Mouse (Mus musculus): Measurements from ENCODE around the gene Gm20721.
A peak's percentile ranks its signal among the peaks of the same experiment; 100 is the strongest.
"Not testable (repeated sequence)": the region's sequence is repeated elsewhere in the genome, so short reads cannot be mapped to it uniquely, and the experiment has no call there.

Gene Gm20721

DNA sequence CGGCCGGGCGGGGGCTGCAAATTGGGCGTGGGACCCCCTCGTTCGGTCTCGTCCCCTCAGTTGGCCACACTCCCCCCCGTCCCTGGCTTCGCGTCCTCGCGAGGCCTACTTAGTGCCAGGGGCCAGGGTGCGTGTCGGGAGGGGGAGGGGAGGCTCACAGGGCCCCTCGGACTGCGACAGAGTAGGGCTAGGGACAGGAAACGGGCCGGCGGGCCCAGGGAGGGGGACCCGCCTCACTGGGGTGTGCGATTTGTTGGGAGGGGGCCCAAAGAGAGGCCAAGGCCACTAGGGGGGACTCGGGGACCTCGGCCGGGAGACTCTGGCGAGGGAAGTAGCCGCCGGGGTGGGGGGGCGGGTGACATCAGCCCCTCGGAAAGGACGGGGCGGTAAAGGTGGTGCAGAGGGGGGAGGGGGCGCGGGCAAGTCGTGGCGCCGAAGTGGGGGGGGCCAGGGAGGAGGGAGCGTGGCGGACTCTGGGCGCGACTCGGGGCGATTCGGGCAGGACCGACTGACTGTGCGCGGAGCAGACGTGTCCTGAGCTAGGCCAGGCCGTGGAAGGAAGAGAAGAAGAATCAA is 15.8 kb downstream of the Gm20721 start:
- DNase-seq (ENCODE audit: extremely low spot score, low spot score): no peak

DNA sequence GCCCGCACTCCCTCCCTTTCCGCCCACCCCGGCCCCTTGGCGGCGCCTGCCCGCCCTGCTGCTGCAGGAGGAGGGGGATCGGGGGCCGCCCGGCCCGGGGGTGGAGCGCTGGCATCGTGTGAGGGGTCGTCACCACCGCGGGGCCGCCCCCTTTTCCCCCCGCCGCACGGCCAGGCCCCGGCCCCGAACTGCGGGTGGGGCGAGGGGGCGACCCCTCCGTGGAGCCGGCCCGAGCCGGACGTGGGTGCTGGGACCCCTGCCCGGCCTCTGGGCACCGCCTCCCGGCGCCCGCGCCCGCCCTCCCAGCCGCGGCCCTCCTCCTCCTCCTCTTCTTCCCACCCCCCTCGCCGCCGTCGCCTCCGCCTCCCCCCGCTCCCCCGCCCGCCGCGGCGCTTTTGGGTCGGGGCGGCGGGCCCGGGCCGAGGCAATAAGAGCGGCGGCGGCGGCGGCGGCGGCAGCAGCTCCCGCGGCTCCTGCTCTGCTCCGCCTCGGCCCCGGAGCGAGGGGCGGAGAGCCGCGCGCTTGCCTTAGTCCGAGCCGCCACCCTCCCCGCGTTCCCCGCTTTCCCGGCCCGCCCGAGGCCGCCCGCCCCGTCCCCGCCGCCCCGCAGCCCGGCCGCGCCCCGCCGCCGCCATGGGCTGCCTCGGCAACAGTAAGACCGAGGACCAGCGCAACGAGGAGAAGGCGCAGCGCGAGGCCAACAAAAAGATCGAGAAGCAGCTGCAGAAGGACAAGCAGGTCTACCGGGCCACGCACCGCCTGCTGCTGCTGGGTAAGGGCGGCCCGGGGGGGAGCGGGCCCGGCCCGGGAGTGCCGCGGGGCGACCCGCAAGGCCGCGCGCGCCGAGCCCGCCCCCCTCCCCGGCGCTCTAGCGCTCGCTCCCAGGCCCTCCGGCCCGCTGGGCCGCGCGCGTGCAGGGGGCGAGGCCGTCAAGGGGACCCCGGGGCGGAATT is 16.6 kb downstream of the Gm20721 start:
- peak; percentile 88 for DNase-seq (ENCODE audit: extremely low spot score, low spot score)

DNA sequence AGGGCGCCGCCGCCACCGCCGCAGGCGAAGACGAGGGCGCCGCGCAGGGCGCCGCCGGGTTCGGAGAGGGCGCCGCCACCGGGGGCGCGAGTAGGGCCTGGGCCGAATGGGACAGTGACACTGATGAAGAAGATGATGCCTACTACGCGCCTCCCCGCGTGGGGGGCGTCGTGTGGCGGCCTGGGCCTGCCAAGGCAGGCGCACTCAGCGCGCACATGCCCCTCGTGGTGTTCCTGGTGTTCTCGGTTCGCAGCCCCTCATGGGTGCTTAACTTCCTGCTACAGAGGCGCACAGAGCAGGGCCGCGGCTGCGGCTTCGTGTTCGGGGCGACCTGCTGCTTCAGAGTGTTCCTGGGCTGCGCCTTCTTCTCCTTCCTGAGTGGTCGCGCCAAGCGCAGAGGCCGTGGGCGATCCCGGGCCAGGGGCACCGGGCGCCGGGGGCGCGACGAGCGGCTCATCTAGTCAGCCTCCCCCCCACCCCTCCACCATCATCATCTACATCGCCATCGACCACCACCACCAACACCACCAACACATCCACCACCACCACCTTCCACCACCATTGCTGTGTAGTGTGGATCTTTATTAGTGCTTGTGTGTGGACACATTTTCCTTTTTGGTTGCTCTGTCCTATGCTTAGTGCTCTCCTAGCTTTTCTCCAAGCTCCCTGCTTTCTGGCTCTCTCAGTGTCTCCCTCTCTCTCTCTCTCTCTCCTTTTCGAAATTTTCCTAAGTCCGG is 17.4 kb downstream of the Gm20721 start:
- DNase-seq (ENCODE audit: extremely low spot score, low spot score): peak; percentile 45

DNA sequence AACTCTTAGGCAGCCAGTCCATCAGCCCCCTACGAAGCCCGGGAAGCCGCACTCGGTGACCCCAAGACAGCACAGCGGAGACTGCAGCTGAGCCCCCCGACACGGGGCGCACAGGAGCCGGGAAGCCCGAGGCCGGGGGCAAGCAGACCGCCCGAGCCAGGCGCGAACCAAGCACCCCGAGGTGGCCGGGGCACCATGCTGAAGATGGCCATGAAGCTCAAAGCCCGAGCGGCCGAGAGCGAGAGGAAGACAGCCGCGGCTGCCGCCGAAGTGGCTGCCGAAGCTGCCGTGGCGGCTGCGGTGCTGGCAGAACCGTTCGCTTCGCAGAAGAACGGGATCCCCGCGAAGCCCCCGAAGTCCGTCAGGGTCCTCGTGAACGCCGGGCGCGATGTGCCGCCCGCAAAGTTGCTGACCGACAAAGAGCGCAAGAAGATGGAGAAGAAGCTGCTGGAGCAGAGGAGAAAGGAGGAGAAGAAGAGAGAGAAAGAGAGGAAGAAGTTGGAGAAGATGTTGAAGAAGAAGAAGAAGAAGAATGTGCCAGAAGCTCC is 18.1 kb downstream of the Gm20721 start:
- peak; percentile 42 for DNase-seq (ENCODE audit: extremely low spot score, low spot score)

DNA sequence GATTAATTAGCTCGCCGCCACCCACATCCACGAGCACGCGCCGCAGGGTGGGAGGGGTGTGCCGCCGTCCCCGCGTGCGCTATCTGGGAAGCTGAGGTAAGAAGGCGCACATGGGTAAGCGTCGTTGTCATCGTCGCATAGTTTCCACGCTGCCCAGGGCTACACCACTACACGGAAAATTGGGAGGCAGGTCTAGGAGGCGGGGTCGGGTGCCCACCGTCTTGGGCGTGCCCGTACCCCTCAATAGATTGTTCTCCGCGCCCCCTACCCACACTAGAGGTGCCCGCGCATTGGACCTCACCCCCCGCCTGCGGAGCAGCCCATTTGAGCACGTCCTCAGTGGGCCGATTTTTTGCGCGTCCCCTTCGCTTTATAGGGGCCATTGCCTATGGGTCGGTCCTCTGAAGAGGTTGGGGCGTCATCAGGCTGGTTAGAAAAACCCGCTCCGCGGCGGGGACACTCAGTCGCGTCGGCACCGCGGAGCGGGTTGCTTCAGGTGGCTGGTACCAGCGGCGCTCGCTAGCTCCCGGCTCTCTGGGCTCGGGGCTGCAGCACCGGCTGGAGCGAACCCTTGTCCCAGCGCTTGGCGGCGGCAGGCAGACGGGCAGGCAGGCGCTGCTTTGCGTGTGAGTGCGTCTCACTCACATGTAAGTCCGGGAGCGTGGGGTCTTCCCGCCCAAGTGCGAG is 19.1 kb downstream of the Gm20721 start:
- peak; percentile 71 for DNase-seq (ENCODE audit: extremely low spot score, low spot score)

DNA sequence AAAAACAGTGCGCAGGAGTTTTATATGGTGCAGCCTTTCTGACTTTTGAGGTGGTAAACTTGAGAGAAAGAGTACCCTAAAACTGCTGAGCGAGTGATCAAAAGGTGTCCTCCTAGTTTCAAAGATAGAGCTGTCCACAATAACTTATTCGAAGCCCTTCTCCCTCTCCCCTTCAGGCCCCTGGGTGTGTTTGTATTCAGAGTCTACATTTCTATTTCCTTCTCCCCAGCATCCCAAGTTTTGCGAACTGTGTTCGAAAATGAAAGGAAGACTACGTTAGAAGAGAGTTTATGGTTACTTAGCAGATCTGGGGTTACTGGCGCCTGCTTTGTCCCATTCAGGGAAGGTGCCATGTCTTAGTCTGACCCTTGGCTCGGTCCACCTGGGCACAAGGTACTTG is 20.0 kb downstream of the Gm20721 start:
- no peak for DNase-seq (ENCODE audit: extremely low spot score, low spot score)

DNA sequence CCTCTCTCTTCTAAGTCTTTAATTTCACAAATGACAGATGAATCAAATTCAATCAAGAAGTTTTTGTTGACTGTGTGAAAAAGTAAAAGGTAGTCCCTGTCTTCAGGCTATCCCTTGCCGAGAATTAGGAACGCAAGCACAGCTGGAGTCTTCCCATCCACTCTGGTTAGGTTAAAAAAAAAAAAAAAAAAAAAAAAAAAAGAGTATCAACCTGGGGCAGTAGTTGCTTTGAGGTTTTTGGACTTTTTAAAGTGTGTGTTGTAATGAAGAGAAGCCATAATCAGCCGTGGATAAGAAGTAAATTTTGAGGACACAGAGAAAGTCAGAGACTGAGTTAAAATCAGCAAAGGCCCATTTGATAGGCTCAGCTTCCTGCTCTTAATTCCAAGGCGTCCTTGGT is 20.5 kb downstream of the Gm20721 start:
- DNase-seq (ENCODE audit: extremely low spot score, low spot score): no peak

DNA sequence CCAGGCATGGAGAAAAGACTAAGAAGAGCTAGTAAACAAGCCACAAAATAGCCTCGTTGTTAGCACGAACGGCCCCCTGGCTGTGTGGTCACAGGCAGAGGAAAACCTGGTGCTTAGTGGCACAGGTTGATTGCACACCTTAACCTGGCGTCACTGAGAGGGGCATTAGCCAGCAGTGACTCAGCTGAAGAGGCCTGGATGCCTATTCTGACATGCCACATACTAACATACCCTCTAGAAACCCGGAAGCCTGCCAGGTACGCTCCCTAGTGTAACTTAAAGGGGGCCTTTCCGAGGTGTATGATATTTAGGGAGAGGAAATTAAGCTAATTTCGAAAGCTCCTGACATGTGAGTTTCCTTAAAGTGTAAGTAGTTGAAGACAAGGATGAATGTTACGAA is 29.9 kb downstream of the Gm20721 start:
- no peak for DNase-seq (ENCODE audit: extremely low spot score, low spot score)

DNA sequence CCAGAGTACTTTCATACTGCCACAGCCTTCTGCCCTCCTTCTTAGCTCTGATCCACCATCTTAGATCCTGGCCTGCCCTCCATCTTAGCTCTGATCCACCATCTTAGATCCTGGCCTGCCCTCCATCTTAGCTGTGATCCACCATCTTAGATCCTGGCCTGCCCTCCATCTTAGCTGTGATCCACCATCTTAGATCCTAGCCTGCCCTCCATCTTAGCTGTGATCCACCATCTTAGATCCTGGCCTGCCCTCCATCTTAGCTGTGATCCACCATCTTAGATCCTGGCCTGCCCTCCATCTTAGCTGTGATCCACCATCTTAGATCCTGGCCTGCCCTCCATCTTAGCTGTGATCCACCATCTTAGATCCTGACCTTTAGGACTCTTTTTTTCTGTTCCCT is 31.1 kb downstream of the Gm20721 start:
- not testable (repeated sequence) for DNase-seq (ENCODE audit: extremely low spot score, low spot score)

DNA sequence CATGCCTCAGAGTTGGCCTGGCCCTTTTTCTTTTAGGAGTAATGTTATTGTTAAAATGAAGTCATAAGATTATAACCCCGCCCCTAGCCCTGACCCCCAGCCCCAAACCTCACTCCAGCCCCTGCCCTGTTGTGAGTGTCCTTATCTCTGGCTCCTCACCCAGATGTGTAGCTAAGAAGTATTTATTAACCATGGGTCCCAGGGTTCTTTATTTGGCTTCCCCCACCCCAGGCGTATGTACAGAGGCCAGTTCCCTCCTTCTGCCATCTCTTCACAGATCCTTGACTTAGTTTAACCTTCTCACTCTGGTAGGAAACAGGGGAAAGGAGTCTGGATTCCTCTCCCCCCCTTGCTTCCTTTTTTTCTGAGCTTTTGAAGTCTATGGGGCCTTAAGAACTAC is 33.9 kb downstream of the Gm20721 start:
- DNase-seq (ENCODE audit: extremely low spot score, low spot score): no peak

DNA sequence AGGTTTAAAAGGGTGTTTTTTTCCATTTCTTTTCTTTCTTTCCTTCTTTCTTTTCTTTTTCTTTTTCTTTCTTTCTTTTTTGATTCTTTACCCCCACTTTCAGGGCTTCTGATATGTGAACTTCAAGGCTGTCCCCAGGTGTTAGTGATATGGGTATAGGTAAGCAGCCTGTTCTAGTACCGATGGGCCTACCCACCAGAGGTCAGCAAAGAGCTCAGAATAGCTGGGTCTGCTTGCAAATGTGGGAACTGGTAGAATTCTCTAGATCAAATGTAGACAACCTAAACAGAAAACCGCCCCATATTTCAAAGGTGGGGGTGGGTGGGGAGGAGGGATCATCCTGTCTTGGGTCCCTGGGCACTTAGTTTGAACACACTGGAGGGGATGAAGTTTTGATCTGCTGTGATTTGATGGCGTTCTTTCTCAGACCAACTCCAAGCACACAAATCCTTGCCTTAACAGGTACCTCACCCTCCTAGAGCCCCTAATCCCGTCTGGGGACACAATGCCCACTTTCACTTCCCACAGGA is 34.3 kb downstream of the Gm20721 start:
- peak; percentile 75 for DNase-seq (ENCODE audit: extremely low spot score, low spot score)

DNA sequence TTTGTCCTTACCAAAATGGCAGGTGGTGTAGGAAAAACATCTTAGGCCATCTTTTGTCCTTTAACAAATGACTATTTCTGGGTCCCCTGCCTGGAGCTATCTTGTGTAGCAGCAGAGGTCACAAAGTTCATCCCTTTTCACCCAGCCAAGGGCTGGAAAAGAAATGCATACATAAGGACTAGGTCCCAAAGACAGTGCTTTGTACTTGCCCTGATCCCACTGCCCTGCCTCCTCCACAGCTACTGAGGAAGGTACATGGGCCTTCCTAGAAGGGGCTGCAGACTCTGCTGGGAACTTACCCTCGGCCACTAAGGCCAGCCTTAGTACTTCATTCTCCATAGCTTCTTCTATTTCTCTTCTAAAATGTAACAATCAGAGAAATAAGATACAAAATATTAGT is 34.9 kb downstream of the Gm20721 start:
- no peak for DNase-seq (ENCODE audit: extremely low spot score, low spot score)

DNA sequence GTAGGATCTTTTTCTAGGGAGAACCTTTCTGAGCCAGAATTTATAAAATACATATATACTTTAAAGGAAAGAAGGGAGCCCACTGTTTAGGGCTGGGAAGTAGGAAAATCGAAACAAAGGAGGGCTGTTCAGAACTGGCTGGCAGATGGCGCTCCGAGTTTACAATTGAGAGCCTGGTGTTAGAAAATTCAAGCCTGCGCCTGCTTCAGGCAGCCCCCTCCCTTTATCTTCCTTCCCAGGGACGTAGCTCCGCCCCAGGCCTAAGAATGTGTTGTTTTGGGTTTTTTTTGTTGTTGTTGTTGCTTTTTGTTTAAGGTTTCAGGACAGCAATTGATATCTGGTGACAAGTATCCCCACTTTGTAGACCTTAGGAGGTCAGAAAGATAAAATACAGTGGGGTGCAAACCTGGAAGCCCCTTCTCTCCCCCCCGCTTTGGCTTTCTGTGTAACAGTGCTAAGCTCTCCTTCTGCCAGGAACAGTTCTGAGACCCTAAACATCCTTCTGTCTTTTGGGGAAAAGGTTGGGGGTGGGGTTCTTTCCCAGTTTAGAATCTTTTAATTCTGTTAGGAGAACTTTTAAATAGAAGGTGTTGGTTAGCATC is 35.5 kb downstream of the Gm20721 start:
- DNase-seq (ENCODE audit: extremely low spot score, low spot score): peak; percentile 64

DNA sequence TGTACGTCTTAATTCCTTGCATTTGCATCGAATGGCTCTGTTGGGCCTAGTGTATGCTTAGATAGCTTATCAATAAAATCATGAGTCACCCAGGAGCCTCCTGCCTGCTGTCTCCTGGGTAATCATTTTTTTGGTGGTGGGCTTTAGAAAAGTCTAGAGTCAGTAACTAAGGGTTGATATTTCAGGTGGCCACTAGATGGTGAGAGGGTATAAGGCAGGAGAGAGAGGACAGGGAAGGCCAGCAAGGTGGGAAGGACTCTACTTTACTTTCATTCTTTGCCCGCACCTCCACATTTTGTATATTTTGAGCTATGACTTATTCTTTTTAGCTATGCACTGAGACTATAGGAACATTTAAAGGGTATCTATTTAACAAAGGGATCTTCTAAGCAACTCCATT is 38.6 kb downstream of the Gm20721 start:
- no peak for DNase-seq (ENCODE audit: extremely low spot score, low spot score)

DNA sequence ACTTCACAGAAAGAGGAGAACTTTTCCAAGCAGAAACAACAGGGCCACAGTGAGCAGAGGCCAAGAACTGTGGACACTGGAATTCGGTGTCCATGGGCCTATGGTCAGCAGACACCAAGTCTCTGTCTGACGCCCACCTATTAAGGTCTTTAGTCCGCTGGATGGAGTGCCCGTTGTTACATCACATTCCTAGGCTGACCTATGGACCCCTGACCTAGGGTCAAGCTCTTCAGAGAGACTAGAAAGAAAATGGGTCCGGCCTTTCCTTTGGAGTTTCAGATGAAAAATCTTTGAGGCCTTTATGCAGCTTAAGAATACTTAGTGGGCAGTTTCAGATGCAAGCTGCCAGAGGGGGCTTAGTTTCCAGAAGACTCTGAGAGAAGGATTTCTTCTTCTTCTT is 40.9 kb downstream of the Gm20721 start:
- DNase-seq (ENCODE audit: extremely low spot score, low spot score): peak; percentile 45

DNA sequence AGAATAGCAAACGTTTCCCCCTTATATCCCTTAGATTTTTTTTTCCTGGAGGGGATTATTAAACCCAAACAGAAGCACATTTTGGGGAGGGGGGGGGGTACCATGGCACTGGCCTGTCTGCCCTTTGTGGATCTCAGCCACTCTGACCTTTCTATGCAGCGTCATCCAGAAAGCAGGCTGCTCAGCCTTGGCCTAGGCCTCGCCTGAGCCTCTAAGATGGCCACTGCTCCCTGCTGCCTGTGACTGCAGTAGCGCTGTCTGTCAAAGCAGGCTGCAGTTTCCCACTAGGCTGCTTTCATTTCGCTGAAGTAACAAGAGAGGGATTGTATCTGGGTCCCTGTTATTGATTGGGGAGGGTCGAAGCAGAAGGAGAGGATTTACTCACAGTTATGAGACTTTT is 44.0 kb downstream of the Gm20721 start:
- no peak for DNase-seq (ENCODE audit: extremely low spot score, low spot score)

DNA sequence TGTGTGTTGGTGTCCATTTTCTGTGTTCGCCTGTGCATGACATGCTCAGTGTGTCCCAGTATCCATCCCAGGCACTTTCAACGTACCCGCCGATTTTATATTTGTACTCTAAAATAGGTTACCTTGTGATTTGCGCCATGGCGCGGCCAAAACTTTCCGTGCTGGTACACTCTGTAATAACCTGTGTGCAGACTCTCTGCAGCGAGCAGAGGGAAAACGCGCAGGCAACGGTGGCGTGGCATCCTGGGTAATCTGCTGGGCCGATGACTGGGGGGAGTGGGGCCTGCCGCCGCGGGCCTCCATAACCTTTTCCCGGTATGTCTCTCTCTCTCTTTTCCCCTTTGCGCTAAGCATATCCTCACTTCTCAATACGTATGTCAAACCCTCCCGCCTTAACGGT is 45.8 kb downstream of the Gm20721 start:
- DNase-seq (ENCODE audit: extremely low spot score, low spot score): no peak

DNA sequence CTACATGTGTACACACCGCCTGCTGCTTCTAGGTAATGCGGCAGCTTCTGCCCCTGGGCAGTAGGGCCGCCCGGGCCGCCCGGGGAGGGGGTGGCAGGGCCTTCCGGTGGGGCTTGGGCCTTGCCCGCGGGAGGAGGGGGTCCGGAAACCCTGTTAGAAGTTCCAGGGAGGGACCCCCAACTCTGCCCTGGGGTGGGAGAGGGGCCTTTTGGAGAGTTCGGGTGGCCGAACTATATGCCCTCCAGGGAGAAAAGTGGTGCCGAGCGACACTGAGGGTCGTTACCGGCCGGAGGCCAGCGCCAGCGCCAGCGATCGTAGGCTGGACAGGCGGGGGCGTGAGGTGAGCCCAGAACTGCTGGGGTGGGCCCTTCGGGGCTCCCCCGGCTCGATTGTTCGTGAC is 46.3 kb downstream of the Gm20721 start:
- peak; percentile 35 for DNase-seq (ENCODE audit: extremely low spot score, low spot score)

DNA sequence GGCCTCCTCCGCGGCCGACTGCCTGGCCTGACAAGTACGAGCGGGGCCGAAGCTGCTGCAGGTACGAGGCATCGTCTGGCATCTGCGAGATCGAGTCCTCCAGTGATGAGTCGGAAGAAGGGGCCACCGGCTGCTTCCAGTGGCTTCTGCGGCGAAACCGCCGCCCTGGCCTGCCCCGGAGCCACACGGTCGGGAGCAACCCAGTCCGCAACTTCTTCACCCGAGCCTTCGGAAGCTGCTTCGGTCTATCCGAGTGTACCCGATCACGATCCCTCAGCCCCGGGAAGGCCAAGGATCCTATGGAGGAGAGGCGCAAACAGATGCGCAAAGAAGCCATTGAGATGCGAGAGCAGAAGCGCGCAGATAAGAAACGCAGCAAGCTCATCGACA is 46.7 kb downstream of the Gm20721 start:
- peak; percentile 40 for DNase-seq (ENCODE audit: extremely low spot score, low spot score)

DNA sequence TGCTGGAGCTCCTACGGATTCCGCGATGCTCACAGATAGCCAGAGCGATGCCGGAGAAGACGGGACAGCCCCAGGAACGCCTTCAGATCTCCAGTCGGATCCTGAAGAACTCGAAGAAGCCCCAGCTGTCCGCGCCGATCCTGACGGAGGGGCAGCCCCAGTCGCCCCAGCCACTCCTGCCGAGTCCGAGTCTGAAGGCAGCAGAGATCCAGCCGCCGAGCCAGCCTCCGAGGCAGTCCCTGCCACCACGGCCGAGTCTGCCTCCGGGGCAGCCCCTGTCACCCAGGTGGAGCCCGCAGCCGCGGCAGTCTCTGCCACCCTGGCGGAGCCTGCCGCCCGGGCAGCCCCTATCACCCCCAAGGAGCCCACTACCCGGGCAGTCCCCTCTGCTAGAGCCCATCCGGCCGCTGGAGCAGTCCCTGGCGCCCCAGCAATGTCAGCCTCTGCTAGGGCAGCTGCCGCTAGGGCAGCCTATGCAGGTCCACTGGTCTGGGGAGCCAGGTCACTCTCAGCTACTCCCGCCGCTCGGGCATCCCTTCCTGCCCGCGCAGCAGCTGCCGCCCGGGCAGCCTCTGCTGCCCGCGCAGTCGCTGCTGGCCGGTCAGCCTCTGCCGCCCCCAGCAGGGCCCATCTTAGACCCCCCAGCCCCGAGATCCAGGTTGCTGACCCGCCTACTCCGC is 47.3 kb downstream of the Gm20721 start:
- peak; percentile 39 for DNase-seq (ENCODE audit: extremely low spot score, low spot score)

Measured in neural tube, embryonic 10.5 days (tissue).